Mouse (Mus musculus) stomach, postnatal 0 days (tissue): ENCODE measurements around the gene Dvl1. TPM values are rescaled to one million over a fixed set of nuclear protein-coding genes. Genes with fewer than 3 reads are reported as not detected.
A peak's percentile ranks its signal among the peaks of the same experiment; 100 is the strongest.

Experiments
- ATAC-seq: fragments of 200-750 bp; cut with Nextera tagmentation; 2 replicates; pipeline ENCODE4 v1.8.0; 2017; ENCODE audit not compliant: low FRiP score, low TSS enrichment
- DNase-seq: peaks from one replicate; pipeline ENCODE4 v3.0.0-alpha.2; 2016; ENCODE audit warnings: low spot score
- H3K27ac ChIP-seq: fragments of 300-500 bp; sonication (generic); replicated peaks from 2 replicates; pipeline ENCODE4 v1.5.1; 2014; ENCODE audit warnings: mild to moderate bottlenecking, control low read depth
- H3K27me3 ChIP-seq: fragments of 300-500 bp; sonication (generic); 2 replicates; pipeline ENCODE4 v1.6.1; 2014; ENCODE audit warnings: low read length; ENCODE audit not compliant: control insufficient read depth, insufficient read depth
- H3K36me3 ChIP-seq: fragments of 300-500 bp; sonication (generic); 2 replicates; pipeline ENCODE4 v1.6.1; 2014; ENCODE audit warnings: low read length, mixed read lengths; ENCODE audit not compliant: control insufficient read depth, insufficient read depth
- H3K4me1 ChIP-seq: fragments of 300-500 bp; sonication (generic); replicated peaks from 2 replicates; pipeline ENCODE4 v1.6.1; 2014; ENCODE audit warnings: antibody characterized with exemption; ENCODE audit not compliant: control insufficient read depth, insufficient read depth
- H3K4me2 ChIP-seq: fragments of 300-500 bp; sonication (generic); replicated peaks from 2 replicates; pipeline ENCODE4 v1.6.1; 2014; ENCODE audit warnings: low read depth, mild to moderate bottlenecking, control low read depth, moderate library complexity
- H3K4me3 ChIP-seq: fragments of 300-500 bp; sonication (generic); 2 replicates; pipeline ENCODE4 v1.5.1; 2014; ENCODE audit warnings: low read depth, low read length, control low read depth
- H3K9ac ChIP-seq: fragments of 300-500 bp; sonication (generic); 2 replicates; pipeline ENCODE4 v1.6.1; 2014; ENCODE audit warnings: mild to moderate bottlenecking, low read length, control low read depth, mixed read lengths
- H3K9me3 ChIP-seq: fragments of 300-500 bp; sonication (generic); 2 replicates; pipeline ENCODE4 v1.6.1; 2016; ENCODE audit warnings: low read length; ENCODE audit not compliant: control insufficient read depth
- CTCF ChIP-seq: IDR thresholded peaks from 2 replicates; pipeline ENCODE4 v1.5.1; 2016; ENCODE audit warnings: antibody characterized with exemption, low read depth, mild to moderate bottlenecking, moderate library complexity
- EP300 ChIP-seq: optimal IDR thresholded peaks from 2 replicates; pipeline ENCODE3; 2016; ENCODE audit warnings: antibody characterized with exemption
- WGBS: fragments of 180-500 bp; shearing (Covaris S2); extraction: QIAGEN DNeasy Blood & Tissue Kit; methylation state at CpG from one replicate; pipeline ENCODE4 v1.1.7; 2014; 5-methylcytosine and 5-hydroxymethylcytosine counted together
- polyA plus RNA-seq: library from polyadenylated mRNA; unstranded; fragments of >200 nt; fragmentation: Nextera tagmentation; extraction: Ambion mirVana; gene quantifications from 2 replicates; pipeline ENCODE4 v1.2.1, GENCODE M21; 2015

Dvl1 gene
- polyA plus RNA-seq: 8.1 and 10.4 TPM in 2 replicates

DNA sequence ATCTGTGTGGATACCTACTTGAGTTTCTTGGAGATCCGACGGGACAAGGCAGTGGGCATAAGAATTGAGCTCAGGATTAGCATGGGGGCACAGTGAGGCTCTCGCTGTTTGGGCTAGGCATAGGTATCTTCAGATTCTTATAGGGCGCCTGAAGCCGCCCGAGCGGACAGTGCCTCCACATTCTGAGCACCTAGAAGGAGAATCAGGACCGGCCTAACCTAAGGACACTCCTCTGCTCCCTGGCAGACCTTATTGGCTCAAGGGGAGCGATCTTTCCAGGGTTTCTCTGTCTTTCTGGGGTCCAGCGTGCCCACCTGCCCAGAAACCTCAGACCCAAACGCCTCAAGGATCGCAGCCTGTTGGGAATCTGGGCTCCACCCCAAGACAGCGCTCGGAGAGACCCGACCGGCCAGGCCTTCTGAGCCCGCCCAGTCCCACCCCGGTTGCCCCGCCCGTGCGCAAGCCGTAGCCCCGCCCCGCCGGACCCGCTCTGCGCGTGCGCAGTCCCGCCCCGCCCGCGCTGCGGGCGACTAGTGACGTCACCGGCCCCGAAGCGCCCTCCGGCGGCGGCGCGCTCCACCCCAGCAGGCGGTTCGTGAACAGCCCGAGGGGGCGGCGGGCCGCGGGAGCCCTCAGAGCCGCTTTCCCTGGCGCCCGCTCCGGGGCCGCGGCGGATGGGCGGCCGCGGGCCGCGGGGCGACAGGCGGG, at the start of gene Dvl1:
TSS of gene Dvl1 (plus strand) at position 532 of the 708 bp plus-strand sequence.
- no peaks in the 10 kb centered on the region for H3K9me3 ChIP-seq
- H3K4me2 ChIP-seq: peak within 1 kb of the TSS; percentile 89
- ATAC-seq (peak; percentile 89), DNase-seq (peak; percentile 95)
- peaks cover 8% of the 10 kb centered on the region for H3K4me1 ChIP-seq
- peaks cover 4% of the 10 kb centered on the region; the same call in 1 of the 2 replicates for H3K36me3 ChIP-seq
- peak within 1 kb of the TSS; percentile 81 for H3K27ac ChIP-seq
- WGBS: 2% methylated on average over 43 of the region's 65 CpGs
- TF ChIP-seq EP300 (no peak), CTCF (peak; percentile 63)
- H3K4me3 ChIP-seq: peak within 1 kb of the TSS; percentile 71
- peak within 1 kb of the TSS; percentile 91 for H3K9ac ChIP-seq
- no peaks in the 10 kb centered on the region for H3K27me3 ChIP-seq

DNA sequence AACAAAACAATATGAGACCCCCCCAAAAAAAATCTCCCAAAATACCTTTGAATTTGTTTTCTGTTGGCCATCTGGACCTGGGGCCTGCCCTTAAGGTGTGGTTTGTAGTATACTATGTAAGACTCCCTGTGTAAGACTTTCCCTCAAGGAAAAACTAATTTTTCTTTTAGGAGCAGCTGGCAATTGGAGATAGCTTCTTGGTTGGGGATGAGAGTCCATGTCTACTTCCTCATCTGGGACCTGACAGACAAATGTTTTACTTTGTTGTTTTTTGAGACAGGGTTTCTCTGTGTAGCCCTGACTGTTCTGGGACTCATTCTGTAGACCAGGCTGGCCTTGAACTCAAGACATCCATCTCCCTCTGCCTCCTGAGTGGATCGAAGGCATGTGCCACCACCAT, 45.1 kb upstream of the Dvl1 start:
- ATAC-seq: no peak
- Histone ChIP-seq H3K4me2 (no peak overlapping the region), H3K27ac (no peak overlapping the region), H3K27me3 (no peaks in the 10 kb centered on the region), H3K9me3 (no peaks in the 10 kb centered on the region), H3K4me1 (0 out of 2 replicates have a peak, but pooled peaks cover 3% of the 10 kb centered on the region), H3K9ac (no peak overlapping the region), H3K4me3 (no peak overlapping the region), H3K36me3 (no peaks in the 10 kb centered on the region; the same call in 1 of the 2 replicates)
- no peak for DNase-seq
- WGBS: 94% methylated on average over 1 of the region's 1 CpGs
- TF ChIP-seq CTCF (no peak), EP300 (no peak)

DNA sequence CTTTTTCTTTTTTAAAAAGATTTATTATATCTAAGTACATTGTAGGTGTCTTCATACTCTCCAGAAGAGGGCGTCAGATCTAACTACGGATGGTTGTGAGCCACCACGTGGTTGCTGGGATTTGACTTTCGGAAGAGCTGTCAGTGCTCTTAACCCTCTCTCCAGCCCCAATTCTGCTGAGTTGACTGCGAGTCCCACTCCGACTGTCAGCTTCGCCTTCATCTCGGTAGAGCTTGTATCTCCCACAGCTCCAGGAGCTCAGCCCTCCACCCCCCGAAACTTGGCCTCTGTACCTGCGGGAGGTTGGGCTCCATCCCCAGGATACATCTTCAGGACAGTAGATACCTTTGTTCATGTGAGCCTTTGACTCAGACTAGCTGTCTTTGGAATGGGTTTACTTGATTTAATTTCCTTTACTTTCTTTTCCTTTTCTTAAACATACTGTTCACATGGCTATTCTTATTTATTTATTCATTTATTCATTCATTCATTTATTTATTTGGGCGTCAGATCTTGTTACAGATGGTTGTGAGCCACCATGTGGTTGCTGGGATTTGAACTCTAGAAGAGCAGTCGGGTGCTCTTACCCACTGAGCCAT, 44.4 kb upstream of the Dvl1 start, which contains the start of gene Mrpl20:
TSS of gene Mrpl20 (plus strand) at position 138 of the 599 bp plus-strand sequence.
- Histone ChIP-seq H3K4me3 (peak within 1 kb of the TSS; percentile 89), H3K9ac (peak within 1 kb of the TSS; percentile 87), H3K4me2 (peak within 1 kb of the TSS; percentile 76), H3K9me3 (no peaks in the 10 kb centered on the region), H3K4me1 (0 out of 2 replicates have a peak, but pooled peaks cover 3% of the 10 kb centered on the region), H3K27ac (peak within 1 kb of the TSS; percentile 88), H3K36me3 (peaks cover 3% of the 10 kb centered on the region), H3K27me3 (no peaks in the 10 kb centered on the region)
- TF ChIP-seq EP300 (no peak), CTCF (peak; percentile 55)
- DNase-seq (no peak), ATAC-seq (no peak)
- 7% methylated on average over 12 of the region's 12 CpGs for WGBS

DNA sequence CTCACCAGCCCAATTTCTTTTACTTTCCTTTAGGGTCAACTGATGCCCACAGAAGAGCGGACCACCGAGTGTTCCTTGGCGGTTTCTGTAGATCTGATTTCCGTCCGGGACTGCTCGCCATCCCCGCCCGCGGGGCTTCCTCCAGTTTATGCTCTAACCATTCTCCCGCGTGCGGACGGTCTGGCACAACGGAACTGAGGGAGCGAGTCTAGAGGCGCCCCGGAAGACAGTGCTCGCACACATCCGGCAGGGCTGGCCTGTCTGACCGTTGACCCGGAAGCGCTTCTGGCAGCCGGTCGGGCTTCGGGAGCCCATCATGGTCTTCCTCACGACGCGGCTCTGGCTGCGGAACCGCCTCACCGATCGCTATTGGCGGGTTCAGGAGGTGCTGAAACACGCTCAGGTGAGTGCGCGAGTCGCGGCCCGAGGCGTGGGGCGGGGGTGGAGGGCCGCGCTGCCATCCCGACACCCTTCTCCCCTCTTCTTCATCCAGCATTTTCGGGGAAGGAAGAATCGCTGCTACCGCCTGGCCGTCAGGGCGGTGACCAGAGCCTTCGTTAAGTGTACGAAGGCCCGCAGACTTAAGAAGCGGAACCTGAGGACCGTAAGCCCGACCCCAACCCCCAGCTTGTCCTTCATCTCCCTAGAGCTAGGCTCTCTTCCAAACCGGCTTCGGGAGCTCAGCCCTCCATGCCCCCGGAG, 43.7 kb upstream of the Dvl1 start:
- Histone ChIP-seq H3K9me3 (no peaks in the 10 kb centered on the region), H3K4me2 (peak overlapping the region; percentile 76), H3K27me3 (no peaks in the 10 kb centered on the region), H3K4me1 (0 out of 2 replicates have a peak, but pooled peaks cover 3% of the 10 kb centered on the region), H3K4me3 (peak overlapping the region; percentile 89), H3K9ac (peak overlapping the region; percentile 87), H3K27ac (peak overlapping the region; percentile 88), H3K36me3 (peaks cover 6% of the 10 kb centered on the region)
- peak; percentile 95 for DNase-seq
- WGBS: 0% methylated on average over 58 of the region's 58 CpGs
- ATAC-seq: peak; percentile 98
- no peak for TF ChIP-seq CTCF
- no peak for TF ChIP-seq EP300

DNA sequence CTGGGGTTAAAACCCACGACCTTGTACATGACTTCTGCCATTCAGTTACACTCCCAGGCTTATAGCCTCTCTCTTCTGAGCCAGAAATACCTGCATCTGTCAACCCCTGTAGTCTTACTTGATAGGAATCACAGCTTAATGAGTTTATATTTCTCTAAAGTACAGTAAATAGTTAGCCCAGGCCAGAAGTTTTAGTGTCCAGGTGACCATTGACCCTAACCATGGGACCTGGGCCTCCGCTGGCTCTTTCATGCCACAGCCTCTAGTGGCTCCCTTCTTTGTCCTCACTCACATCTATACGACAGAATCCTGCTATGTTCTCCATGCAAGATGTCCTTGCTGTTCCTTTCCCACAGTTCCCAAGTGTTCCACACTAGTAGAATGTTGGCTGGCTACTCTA, 39.4 kb upstream of the Dvl1 start:
- H3K27ac ChIP-seq: no peak overlapping the region
- ATAC-seq: no peak
- 89% methylated on average over 3 of the region's 3 CpGs for WGBS

More for the DNA sequence above, 39.4 kb upstream of the Dvl1 start:
- DNase-seq: no peak
- Histone ChIP-seq H3K27me3 (no peaks in the 10 kb centered on the region), H3K9me3 (no peaks in the 10 kb centered on the region), H3K9ac (no peak overlapping the region), H3K4me3 (no peak overlapping the region), H3K36me3 (peaks cover 16% of the 10 kb centered on the region), H3K4me2 (no peak overlapping the region), H3K4me1 (0 out of 2 replicates have a peak, but pooled peaks cover 3% of the 10 kb centered on the region)
- TF ChIP-seq CTCF (no peak), EP300 (no peak)
